Mouse (Mus musculus) midbrain, embryonic 12.5 days (tissue): ENCODE measurements at regions not wholly inside any gene's neighbourhood (a gene's known extent, or its start where the extent isn't known, plus 50 kb on each side); places are given as distances from the start of the nearest gene placed in this dataset.

Experiments
- ATAC-seq: fragments of 200-750 bp; cut with Nextera tagmentation; 2 replicates; pipeline ENCODE4 v1.8.0; 2017; ENCODE audit warnings: low read depth, moderate TSS enrichment, moderate library complexity; ENCODE audit not compliant: low FRiP score
- H3K27ac ChIP-seq: fragments of 300-500 bp; sonication (generic); replicated peaks from 2 replicates; pipeline ENCODE4 v1.5.1; 2016; ENCODE audit warnings: mild to moderate bottlenecking
- H3K27me3 ChIP-seq: fragments of 300-500 bp; sonication (generic); 2 replicates; pipeline ENCODE4 v1.6.1; 2016; ENCODE audit warnings: mild to moderate bottlenecking
- H3K36me3 ChIP-seq: fragments of 300-500 bp; sonication (generic); 2 replicates; pipeline ENCODE4 v1.6.1; 2016
- H3K4me1 ChIP-seq: fragments of 300-500 bp; sonication (generic); 2 replicates; pipeline ENCODE4 v1.6.1; 2016
- H3K4me2 ChIP-seq: fragments of 300-500 bp; sonication (generic); replicated peaks from 2 replicates; pipeline ENCODE4 v1.6.1; 2016; ENCODE audit warnings: mild to moderate bottlenecking, moderate library complexity
- H3K4me3 ChIP-seq: fragments of 300-500 bp; sonication (generic); 2 replicates; pipeline ENCODE4 v1.5.1; 2016; ENCODE audit warnings: mild to moderate bottlenecking
- H3K9ac ChIP-seq: fragments of 300-500 bp; sonication (generic); replicated peaks from 2 replicates; pipeline ENCODE4 v1.6.1; 2016; ENCODE audit warnings: mild to moderate bottlenecking, moderate library complexity
- H3K9me3 ChIP-seq: fragments of 300-500 bp; sonication (generic); 2 replicates; pipeline ENCODE4 v1.6.1; 2016; ENCODE audit warnings: mild to moderate bottlenecking
- WGBS: fragments of 180-500 bp; shearing (Covaris S2); methylation state at CpG from one replicate; pipeline ENCODE4 v1.1.7; 2016; 5-methylcytosine and 5-hydroxymethylcytosine counted together

- Histone ChIP-seq H3K27me3 (no peaks in the 10 kb centered on the region), H3K27ac (no peak overlapping the region), H3K36me3 (no peaks in the 10 kb centered on the region), H3K9ac (no peak overlapping the region), H3K4me3 (no peak overlapping the region), H3K9me3 (no peaks in the 10 kb centered on the region), H3K4me1 (no peaks in the 10 kb centered on the region), H3K4me2 (no peak overlapping the region)
- 83% methylated on average over 4 of the region's 4 CpGs for whole genome bisulfite sequencing
- ATAC-seq: no peak
Observed at GRCm38 (mm10) chr6:147726987-147727386, 251.4 kb downstream of the Ccdc91 start.

DNA sequence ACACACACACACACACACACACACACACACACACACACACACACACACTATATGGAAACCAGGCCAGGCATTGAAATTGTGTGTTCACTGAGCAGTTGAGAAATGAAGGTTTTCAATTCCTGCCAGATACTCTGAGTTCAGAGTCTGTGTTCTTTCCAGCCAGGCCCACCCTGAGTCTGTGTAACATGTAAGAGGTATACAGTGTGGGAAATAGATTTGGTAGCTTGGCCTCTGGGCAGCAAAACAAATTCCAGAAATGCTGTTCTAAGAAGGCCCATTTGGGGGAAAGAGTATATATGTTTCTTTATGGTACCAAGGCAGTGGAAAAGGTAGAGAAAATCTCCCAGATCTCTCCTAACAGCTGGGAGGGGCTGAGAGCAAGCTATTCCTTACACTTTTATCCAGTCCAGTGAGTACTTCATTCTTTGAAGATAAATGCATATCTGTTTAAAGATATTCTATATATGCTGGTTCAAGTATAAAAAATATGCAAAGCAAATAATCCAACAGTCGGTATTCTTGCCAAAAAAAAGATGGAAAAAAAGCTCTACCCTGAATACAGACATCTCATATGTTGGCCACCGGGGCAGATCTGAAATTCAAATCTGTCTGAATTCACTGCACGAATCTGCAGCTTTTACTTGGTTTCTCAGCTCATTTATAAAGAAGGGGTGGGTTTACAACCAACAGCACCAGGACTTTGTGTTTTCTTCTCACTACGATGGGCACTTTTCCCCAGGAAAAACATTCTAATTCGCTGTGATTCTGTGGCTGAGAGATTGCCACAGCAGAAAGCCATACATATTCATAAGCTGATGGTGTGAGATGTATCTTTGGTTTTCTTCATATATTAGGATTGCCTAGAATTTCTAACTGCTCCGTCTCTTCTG is 252.3 kb downstream of the Ccdc91 start:
- no peak for ATAC-seq
- no peak overlapping the region for H3K27ac ChIP-seq
- no peak overlapping the region for H3K4me2 ChIP-seq
- no peaks in the 10 kb centered on the region for H3K36me3 ChIP-seq
- no peak overlapping the region for H3K4me3 ChIP-seq
- 79% methylated on average over 6 of the region's 6 CpGs for WGBS
- H3K27me3 ChIP-seq: no peaks in the 10 kb centered on the region
- H3K9ac ChIP-seq: no peak overlapping the region
- no peaks in the 10 kb centered on the region for H3K9me3 ChIP-seq
- H3K4me1 ChIP-seq: no peaks in the 10 kb centered on the region

DNA sequence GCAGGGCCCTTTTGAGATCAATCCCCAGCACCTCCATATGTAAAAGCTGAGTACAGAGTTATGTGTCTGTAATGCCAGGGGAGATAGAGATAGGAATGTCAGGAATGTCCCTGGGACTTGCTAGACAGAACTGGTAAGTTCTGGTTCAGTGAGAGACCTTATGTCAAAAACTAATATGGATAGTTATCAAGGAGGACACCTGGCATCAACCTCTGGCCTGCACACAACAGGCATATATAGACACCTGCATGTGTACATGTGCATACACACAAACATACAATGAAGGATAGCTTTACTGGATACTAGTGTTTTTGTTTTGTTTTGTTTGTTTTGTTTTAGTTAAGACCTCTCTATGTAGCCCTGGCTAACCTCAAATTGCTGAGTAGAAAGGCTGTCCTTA is 254.1 kb downstream of the Ccdc91 start:
- Histone ChIP-seq H3K4me3 (no peak overlapping the region), H3K4me1 (no peaks in the 10 kb centered on the region), H3K9me3 (no peaks in the 10 kb centered on the region), H3K27ac (no peak overlapping the region), H3K4me2 (no peak overlapping the region), H3K36me3 (no peaks in the 10 kb centered on the region), H3K27me3 (no peaks in the 10 kb centered on the region), H3K9ac (no peak overlapping the region)
- ATAC-seq: no peak

DNA sequence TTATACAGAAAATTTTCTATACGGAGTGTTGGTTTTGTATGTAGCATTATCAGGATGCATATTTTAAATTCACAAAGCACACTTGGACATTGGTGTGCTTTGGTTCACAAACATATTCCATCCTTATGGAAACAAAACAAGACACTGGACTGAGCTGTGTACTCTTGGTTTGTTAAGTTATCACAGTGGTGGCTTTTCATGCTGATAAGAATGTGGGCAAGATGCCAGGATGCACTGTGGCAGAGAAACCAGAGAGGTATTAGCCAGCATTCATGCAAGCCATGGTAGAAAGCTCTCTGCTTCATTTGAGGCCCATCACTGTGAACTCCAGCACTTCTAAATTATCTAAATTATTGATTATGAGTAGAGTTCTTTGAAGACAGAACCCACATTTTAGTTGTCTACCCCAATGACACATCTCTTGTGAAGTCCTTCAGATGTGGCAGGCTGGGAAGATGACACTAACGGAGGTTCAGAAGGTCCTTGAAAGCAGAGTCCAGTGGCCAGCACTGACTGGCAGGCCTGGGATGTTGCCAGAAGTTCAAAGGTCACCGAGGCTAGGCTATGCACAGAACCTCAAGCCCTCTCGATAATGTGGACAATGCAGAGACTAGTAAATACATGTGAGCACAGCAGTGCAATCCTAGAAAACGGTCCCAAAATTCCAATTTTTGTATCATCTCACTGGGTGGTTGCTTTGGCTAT is 263.1 kb downstream of the Ccdc91 start:
- Histone ChIP-seq H3K9me3 (no peaks in the 10 kb centered on the region), H3K36me3 (no peaks in the 10 kb centered on the region), H3K4me3 (no peak overlapping the region), H3K4me1 (no peaks in the 10 kb centered on the region), H3K27me3 (no peaks in the 10 kb centered on the region), H3K4me2 (no peak overlapping the region), H3K27ac (no peak overlapping the region), H3K9ac (no peak overlapping the region)
- WGBS: 89% methylated on average over 5 of the region's 5 CpGs
- no peak for ATAC-seq

- Histone ChIP-seq H3K27me3 (no peaks in the 10 kb centered on the region), H3K27ac (no peak overlapping the region), H3K4me2 (no peak overlapping the region), H3K36me3 (no peaks in the 10 kb centered on the region), H3K4me1 (no peaks in the 10 kb centered on the region), H3K9me3 (no peaks in the 10 kb centered on the region), H3K4me3 (no peak overlapping the region), H3K9ac (no peak overlapping the region)
- 83% methylated on average over 7 of the region's 7 CpGs for WGBS
- no peak for ATAC-seq
Observed at GRCm38 (mm10) chr6:147741446-147741845, 265.8 kb downstream of the Ccdc91 start.

GRCm38 (mm10) chr6:147744081-147744480 is 268.5 kb downstream of the Ccdc91 start:
- no peak for ATAC-seq
- 65% methylated on average over 3 of the region's 3 CpGs for WGBS
- no peaks in the 10 kb centered on the region for H3K36me3 ChIP-seq

DNA sequence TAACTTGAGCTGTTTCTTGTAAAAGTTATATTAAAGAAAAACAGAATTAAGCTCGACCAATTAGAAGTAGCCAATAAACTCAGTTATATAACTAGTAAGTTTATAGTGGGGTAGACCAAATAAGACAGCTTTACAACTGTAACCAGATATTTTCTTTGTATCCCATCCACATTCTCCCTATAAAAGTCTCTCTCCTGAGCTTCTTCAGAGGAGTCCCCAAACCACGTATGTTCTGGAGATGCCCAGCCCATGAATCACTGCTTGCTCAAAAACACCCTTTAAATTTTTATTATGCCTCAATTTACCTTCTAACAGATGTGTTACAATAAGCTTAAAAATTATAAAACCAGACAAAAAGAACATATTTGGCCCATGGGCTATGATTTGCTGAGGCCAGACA is 270.1 kb downstream of the Ccdc91 start:
- Histone ChIP-seq H3K27me3 (no peaks in the 10 kb centered on the region), H3K9me3 (no peaks in the 10 kb centered on the region), H3K9ac (no peak overlapping the region), H3K4me3 (no peak overlapping the region), H3K36me3 (no peaks in the 10 kb centered on the region), H3K4me1 (no peaks in the 10 kb centered on the region), H3K4me2 (no peak overlapping the region), H3K27ac (no peak overlapping the region)
- ATAC-seq: no peak
- 85% methylated on average over 2 of the region's 2 CpGs for WGBS

More at GRCm38 (mm10) chr6:147744081-147744480, 268.5 kb downstream of the Ccdc91 start:
- H3K9me3 ChIP-seq: no peaks in the 10 kb centered on the region
- H3K27me3 ChIP-seq: no peaks in the 10 kb centered on the region
- H3K4me2 ChIP-seq: no peak overlapping the region
- no peaks in the 10 kb centered on the region for H3K4me1 ChIP-seq
- no peak overlapping the region for H3K4me3 ChIP-seq
- H3K27ac ChIP-seq: no peak overlapping the region
- no peak overlapping the region for H3K9ac ChIP-seq

DNA sequence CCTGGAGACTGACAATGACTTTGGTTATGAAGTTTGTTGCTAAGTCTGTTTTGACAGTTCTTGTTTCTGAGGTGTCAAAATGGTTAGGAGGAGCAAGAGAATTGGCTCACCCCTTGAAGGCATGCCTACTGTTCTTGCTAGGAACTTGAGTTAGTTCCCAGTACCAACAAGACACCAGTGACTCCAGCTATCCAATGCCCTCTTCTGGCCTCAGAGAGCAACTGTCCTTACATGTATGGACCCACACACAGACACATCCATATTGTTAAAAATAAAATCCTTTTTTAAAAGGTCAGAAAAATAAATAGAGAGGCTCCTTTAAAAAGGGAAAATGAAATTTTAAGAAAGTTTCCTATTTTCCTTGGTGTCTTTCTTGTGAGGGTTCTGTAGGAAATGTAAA is 272.3 kb downstream of the Ccdc91 start:
- ATAC-seq: no peak
- Histone ChIP-seq H3K4me2 (no peak overlapping the region), H3K27me3 (no peaks in the 10 kb centered on the region), H3K9ac (no peak overlapping the region), H3K9me3 (no peaks in the 10 kb centered on the region), H3K27ac (no peak overlapping the region), H3K36me3 (no peaks in the 10 kb centered on the region), H3K4me3 (no peak overlapping the region), H3K4me1 (no peaks in the 10 kb centered on the region)

DNA sequence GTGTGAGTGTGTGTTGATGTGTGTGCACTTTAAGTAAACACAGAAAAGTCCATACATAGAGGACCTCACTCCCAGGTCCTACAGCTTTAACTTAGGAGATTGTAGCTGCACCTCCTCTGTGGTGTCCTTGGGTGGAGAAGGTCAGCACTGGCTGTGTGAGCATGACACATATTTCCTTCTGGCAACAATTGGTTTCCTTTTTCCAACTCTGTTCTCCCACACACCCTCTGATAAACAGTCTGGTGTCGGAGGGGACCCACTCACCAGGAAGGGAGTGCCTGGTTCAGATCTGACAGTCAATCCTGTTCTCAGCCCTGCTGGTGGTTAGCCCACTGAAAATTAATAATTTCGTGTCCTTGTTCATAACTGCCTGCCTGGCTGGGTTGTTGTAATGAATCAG is 276.7 kb downstream of the Ccdc91 start:
- no peaks in the 10 kb centered on the region for H3K36me3 ChIP-seq
- WGBS: 66% methylated on average over 2 of the region's 2 CpGs
- H3K9ac ChIP-seq: no peak overlapping the region
- H3K9me3 ChIP-seq: no peaks in the 10 kb centered on the region
- no peak overlapping the region for H3K27ac ChIP-seq
- no peak for ATAC-seq
- no peak overlapping the region for H3K4me3 ChIP-seq
- no peaks in the 10 kb centered on the region for H3K27me3 ChIP-seq
- no peak overlapping the region for H3K4me2 ChIP-seq
- H3K4me1 ChIP-seq: no peaks in the 10 kb centered on the region

DNA sequence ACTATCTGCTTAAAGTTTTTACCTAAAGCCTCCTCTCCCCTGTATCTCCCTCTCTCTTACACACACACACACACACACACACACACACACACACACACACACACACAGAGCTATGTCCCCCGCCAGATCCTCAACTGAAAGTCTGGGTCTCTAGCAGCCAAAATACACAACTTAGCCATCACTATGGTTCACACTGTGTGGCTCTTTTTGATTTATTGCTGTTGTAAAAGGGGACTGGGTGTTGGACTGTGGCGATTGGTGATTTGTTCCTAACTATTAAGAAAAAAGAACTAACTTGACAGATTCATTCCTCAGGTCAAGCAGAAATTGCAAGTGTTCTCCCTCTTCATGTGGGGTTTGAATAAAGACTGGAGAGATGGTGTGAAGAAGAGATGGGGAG is 278.2 kb downstream of the Ccdc91 start:
- no peaks in the 10 kb centered on the region for H3K9me3 ChIP-seq
- H3K4me3 ChIP-seq: no peak overlapping the region
- no peaks in the 10 kb centered on the region for H3K4me1 ChIP-seq
- no peaks in the 10 kb centered on the region for H3K36me3 ChIP-seq
- ATAC-seq: no peak
- H3K27ac ChIP-seq: no peak overlapping the region
- no peaks in the 10 kb centered on the region for H3K27me3 ChIP-seq
- no peak overlapping the region for H3K4me2 ChIP-seq
- 92% methylated on average over 2 of the region's 2 CpGs for WGBS
- H3K9ac ChIP-seq: no peak overlapping the region

DNA sequence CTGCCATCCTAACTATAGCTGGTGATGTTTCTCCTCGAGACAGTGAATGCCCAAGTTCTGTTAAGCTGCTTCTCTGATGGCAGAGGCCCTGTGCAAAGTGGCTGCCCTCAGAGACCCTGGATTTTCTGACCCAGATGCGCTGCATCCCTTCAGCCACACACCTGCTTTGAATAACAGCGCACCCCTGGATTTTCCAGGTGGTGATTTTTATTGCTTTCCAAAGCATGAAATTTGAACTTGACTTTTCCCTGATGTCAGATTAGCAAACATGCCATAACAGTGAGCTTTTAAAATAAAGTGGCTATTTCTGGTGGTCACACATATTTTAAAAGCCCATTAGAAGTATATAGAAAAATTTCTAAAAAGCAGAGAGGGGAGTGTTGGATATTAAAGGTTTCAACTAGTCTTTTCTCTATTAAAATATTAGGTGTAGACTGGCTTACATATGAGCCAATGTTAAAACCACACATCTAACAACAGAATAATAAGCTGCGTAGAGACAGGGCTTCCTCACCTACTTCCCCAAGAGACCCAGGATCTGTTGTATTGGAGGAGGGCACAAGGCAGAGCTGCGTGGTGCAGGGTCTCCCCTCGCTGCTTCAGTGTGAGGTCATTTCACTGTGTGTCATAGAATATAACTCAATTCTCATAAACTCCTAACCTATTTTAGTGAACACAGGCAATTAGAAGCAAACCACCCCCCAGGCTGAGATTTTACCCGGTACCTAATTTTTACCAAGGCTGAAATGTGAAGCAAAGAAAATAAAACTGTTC is 280.3 kb downstream of the Ccdc91 start:
- WGBS: 84% methylated on average over 7 of the region's 7 CpGs
- no peak overlapping the region for H3K27ac ChIP-seq

GRCm38 (mm10) chr6:147759485-147759884 is 283.9 kb downstream of the Ccdc91 start:
- H3K27me3 ChIP-seq: no peaks in the 10 kb centered on the region
- ATAC-seq: no peak
- no peak overlapping the region for H3K27ac ChIP-seq
- H3K9ac ChIP-seq: no peak overlapping the region
- H3K4me1 ChIP-seq: no peaks in the 10 kb centered on the region
- H3K4me3 ChIP-seq: no peak overlapping the region
- no peak overlapping the region for H3K4me2 ChIP-seq
- H3K9me3 ChIP-seq: no peaks in the 10 kb centered on the region
- no peaks in the 10 kb centered on the region for H3K36me3 ChIP-seq
- WGBS: 92% methylated on average over 7 of the region's 7 CpGs

More for the DNA sequence above, 280.3 kb downstream of the Ccdc91 start:
- H3K4me3 ChIP-seq: no peak overlapping the region
- no peaks in the 10 kb centered on the region for H3K36me3 ChIP-seq
- no peaks in the 10 kb centered on the region for H3K4me1 ChIP-seq
- ATAC-seq: no peak
- H3K4me2 ChIP-seq: no peak overlapping the region
- no peaks in the 10 kb centered on the region for H3K27me3 ChIP-seq
- H3K9me3 ChIP-seq: no peaks in the 10 kb centered on the region
- no peak overlapping the region for H3K9ac ChIP-seq
